Mouse (Mus musculus): Measurements from ENCODE around the gene Nmnat2. TPM values are rescaled to one million over a fixed set of nuclear protein-coding genes. Genes with fewer than 3 reads are reported as not detected.

Nmnat2 gene
- polyA plus RNA-seq, 1 experiment from 2014 or later, result 0.09 TPM

- no peak for ATAC-seq (ENCODE audit: low read depth)
These were observed 98.8 kb downstream of the Nmnat2 start for GRCm38 (mm10) chr1:153053619-153054018.

GRCm38 (mm10) chr1:153054112-153054821 lies 99.5 kb downstream of the Nmnat2 start:
- Histone ChIP-seq H3K9me3 (replicated peaks; ENCODE audit: control insufficient read depth, low read length) (no peaks in the 10 kb centered on the region), H3K36me3 (ENCODE audit: control insufficient read depth, insufficient read depth) (no peaks in the 10 kb centered on the region), H3K27me3 (ENCODE audit: control insufficient read depth, insufficient read depth, low read depth, low read length) (no peaks in the 10 kb centered on the region), H3K9ac (ENCODE audit: low read depth, low read length) (no peak overlapping the region), H3K4me1 (ENCODE audit: control insufficient read depth, low read depth, low read length) (no peaks in the 10 kb centered on the region), H3K27ac (ENCODE audit: low read length) (no peak overlapping the region), H3K4me2 (ENCODE audit: low read depth, low read length) (no peak overlapping the region), H3K4me3 (ENCODE audit: low read depth, low read length) (no peak overlapping the region)
- no peak for ATAC-seq (ENCODE audit: low read depth)
- WGBS (ENCODE audit: insufficient replicate concordance), result 45% methylated on average over 11 of the region's 11 CpGs

More at GRCm38 (mm10) chr1:153053619-153054018, 98.8 kb downstream of the Nmnat2 start:
- no peak overlapping the region for H3K27ac ChIP-seq (ENCODE audit: low read length)
- H3K9me3 ChIP-seq (replicated peaks; ENCODE audit: control insufficient read depth, low read length), result no peaks in the 10 kb centered on the region
- WGBS (ENCODE audit: insufficient replicate concordance), result 56% methylated on average over 7 of the region's 7 CpGs
- no peaks in the 10 kb centered on the region for H3K36me3 ChIP-seq (ENCODE audit: control insufficient read depth, insufficient read depth)
- H3K9ac ChIP-seq (ENCODE audit: low read depth, low read length), result no peak overlapping the region
- H3K4me3 ChIP-seq (ENCODE audit: low read depth, low read length), result no peak overlapping the region
- no peaks in the 10 kb centered on the region for H3K4me1 ChIP-seq (ENCODE audit: control insufficient read depth, low read depth, low read length)
- no peak overlapping the region for H3K4me2 ChIP-seq (ENCODE audit: low read depth, low read length)
- H3K27me3 ChIP-seq (ENCODE audit: control insufficient read depth, insufficient read depth, low read depth, low read length), result no peaks in the 10 kb centered on the region

GRCm38 (mm10) chr1:153058290-153058689 lies 103.5 kb downstream of the Nmnat2 start:
- H3K4me3 ChIP-seq (ENCODE audit: low read depth, low read length), result no peak overlapping the region
- no peak overlapping the region for H3K27ac ChIP-seq (ENCODE audit: low read length)
- H3K27me3 ChIP-seq (ENCODE audit: control insufficient read depth, insufficient read depth, low read depth, low read length), result no peaks in the 10 kb centered on the region
- H3K4me1 ChIP-seq (ENCODE audit: control insufficient read depth, low read depth, low read length), result no peaks in the 10 kb centered on the region
- no peaks in the 10 kb centered on the region for H3K9me3 ChIP-seq (replicated peaks; ENCODE audit: control insufficient read depth, low read length)
- H3K4me2 ChIP-seq (ENCODE audit: low read depth, low read length), result no peak overlapping the region
- no peak overlapping the region for H3K9ac ChIP-seq (ENCODE audit: low read depth, low read length)
- WGBS (ENCODE audit: insufficient replicate concordance), result 49% methylated on average over 7 of the region's 7 CpGs
- H3K36me3 ChIP-seq (ENCODE audit: control insufficient read depth, insufficient read depth), result no peaks in the 10 kb centered on the region
- ATAC-seq (ENCODE audit: low read depth), result no peak

- H3K4me2 ChIP-seq (ENCODE audit: low read depth, low read length), result no peak overlapping the region
- 76% methylated on average over 9 of the region's 9 CpGs for WGBS (ENCODE audit: insufficient replicate concordance)
- H3K36me3 ChIP-seq (ENCODE audit: control insufficient read depth, insufficient read depth), result no peaks in the 10 kb centered on the region
- no peaks in the 10 kb centered on the region for H3K27me3 ChIP-seq (ENCODE audit: control insufficient read depth, insufficient read depth, low read depth, low read length)
- no peak overlapping the region for H3K27ac ChIP-seq (ENCODE audit: low read length)
- no peak overlapping the region for H3K9ac ChIP-seq (ENCODE audit: low read depth, low read length)
- no peaks in the 10 kb centered on the region for H3K9me3 ChIP-seq (replicated peaks; ENCODE audit: control insufficient read depth, low read length)
- ATAC-seq (ENCODE audit: low read depth), result no peak
- no peaks in the 10 kb centered on the region for H3K4me1 ChIP-seq (ENCODE audit: control insufficient read depth, low read depth, low read length)
- H3K4me3 ChIP-seq (ENCODE audit: low read depth, low read length), result no peak overlapping the region
These were observed 104.8 kb downstream of the Nmnat2 start for GRCm38 (mm10) chr1:153059626-153060025.

- no peak overlapping the region for H3K4me2 ChIP-seq (ENCODE audit: low read depth, low read length)
- H3K9me3 ChIP-seq (replicated peaks; ENCODE audit: control insufficient read depth, low read length), result no peaks in the 10 kb centered on the region
- no peaks in the 10 kb centered on the region for H3K27me3 ChIP-seq (ENCODE audit: control insufficient read depth, insufficient read depth, low read depth, low read length)
- no peaks in the 10 kb centered on the region for H3K36me3 ChIP-seq (ENCODE audit: control insufficient read depth, insufficient read depth)
- 34% methylated on average over 7 of the region's 7 CpGs for WGBS (ENCODE audit: insufficient replicate concordance)
- no peak overlapping the region for H3K4me3 ChIP-seq (ENCODE audit: low read depth, low read length)
- H3K27ac ChIP-seq (ENCODE audit: low read length), result no peak overlapping the region
- H3K9ac ChIP-seq (ENCODE audit: low read depth, low read length), result no peak overlapping the region
- no peaks in the 10 kb centered on the region for H3K4me1 ChIP-seq (ENCODE audit: control insufficient read depth, low read depth, low read length)
- ATAC-seq (ENCODE audit: low read depth), result no peak
These were observed 107.8 kb downstream of the Nmnat2 start for GRCm38 (mm10) chr1:153062547-153062946.

- H3K36me3 ChIP-seq (ENCODE audit: control insufficient read depth, insufficient read depth), result no peaks in the 10 kb centered on the region
- H3K9ac ChIP-seq (ENCODE audit: low read depth, low read length), result no peak overlapping the region
- H3K27me3 ChIP-seq (ENCODE audit: control insufficient read depth, insufficient read depth, low read depth, low read length), result no peaks in the 10 kb centered on the region
- no peak overlapping the region for H3K27ac ChIP-seq (ENCODE audit: low read length)
- no peak overlapping the region for H3K4me3 ChIP-seq (ENCODE audit: low read depth, low read length)
- H3K9me3 ChIP-seq (replicated peaks; ENCODE audit: control insufficient read depth, low read length), result no peaks in the 10 kb centered on the region
- no peak overlapping the region for H3K4me2 ChIP-seq (ENCODE audit: low read depth, low read length)
- no peaks in the 10 kb centered on the region for H3K4me1 ChIP-seq (ENCODE audit: control insufficient read depth, low read depth, low read length)
- WGBS (ENCODE audit: insufficient replicate concordance), result 61% methylated on average over 9 of the region's 9 CpGs
- no peak for ATAC-seq (ENCODE audit: low read depth)
These were observed 110.1 kb downstream of the Nmnat2 start for GRCm38 (mm10) chr1:153064784-153065390.

- Histone ChIP-seq H3K27me3 (ENCODE audit: control insufficient read depth, insufficient read depth, low read depth, low read length) (peaks cover 1% of the 10 kb centered on the region; the same call in 1 of the 2 replicates), H3K9me3 (replicated peaks; ENCODE audit: control insufficient read depth, low read length) (no peaks in the 10 kb centered on the region), H3K9ac (ENCODE audit: low read depth, low read length) (no peak overlapping the region), H3K27ac (ENCODE audit: low read length) (no peak overlapping the region), H3K4me3 (ENCODE audit: low read depth, low read length) (no peak overlapping the region), H3K4me2 (ENCODE audit: low read depth, low read length) (no peak overlapping the region), H3K4me1 (ENCODE audit: control insufficient read depth, low read depth, low read length) (no peaks in the 10 kb centered on the region), H3K36me3 (ENCODE audit: control insufficient read depth, insufficient read depth) (no peaks in the 10 kb centered on the region)
- WGBS (ENCODE audit: insufficient replicate concordance), result 76% methylated on average over 12 of the region's 12 CpGs
- ATAC-seq (ENCODE audit: low read depth), result no peak
These were observed 110.9 kb downstream of the Nmnat2 start for GRCm38 (mm10) chr1:153065473-153066386.

- H3K27ac ChIP-seq (ENCODE audit: low read length), result no peak overlapping the region
- no peak overlapping the region for H3K9ac ChIP-seq (ENCODE audit: low read depth, low read length)
- H3K27me3 ChIP-seq (ENCODE audit: control insufficient read depth, insufficient read depth, low read depth, low read length), result peaks cover 8% of the 10 kb centered on the region
- H3K4me2 ChIP-seq (ENCODE audit: low read depth, low read length), result no peak overlapping the region
- H3K4me3 ChIP-seq (ENCODE audit: low read depth, low read length), result no peak overlapping the region
- 45% methylated on average over 4 of the region's 4 CpGs for WGBS (ENCODE audit: insufficient replicate concordance)
- no peaks in the 10 kb centered on the region for H3K4me1 ChIP-seq (ENCODE audit: control insufficient read depth, low read depth, low read length)
- no peak for ATAC-seq (ENCODE audit: low read depth)
- H3K36me3 ChIP-seq (ENCODE audit: control insufficient read depth, insufficient read depth), result no peaks in the 10 kb centered on the region
- no peaks in the 10 kb centered on the region for H3K9me3 ChIP-seq (replicated peaks; ENCODE audit: control insufficient read depth, low read length)
These were observed 111.6 kb downstream of the Nmnat2 start for GRCm38 (mm10) chr1:153066387-153066781.
